Mouse (Mus musculus): ENCODE results near the gene Slc38a2.

The Slc38a2 gene

GRCm38 (mm10) chr15:96695455-96696421 lies 3.8 kb downstream of the Slc38a2 start:
- DNase-seq (ENCODE audit: low spot score in 2 of 2) = peak in 1 of 2 experiments; percentile 52

- DNase-seq (ENCODE audit: low spot score in 2 of 2) = no peak
Measured at GRCm38 (mm10) chr15:96694988-96695387, 4.5 kb downstream of the Slc38a2 start.

- DNase-seq (ENCODE audit: low spot score in 2 of 2) = no peak
Measured at GRCm38 (mm10) chr15:96693688-96694087, 5.8 kb downstream of the Slc38a2 start.

GRCm38 (mm10) chr15:96692401-96692800 lies 7.1 kb downstream of the Slc38a2 start:
- DNase-seq (ENCODE audit: low spot score in 2 of 2) = no peak

GRCm38 (mm10) chr15:96691381-96691780 lies 8.1 kb downstream of the Slc38a2 start:
- DNase-seq (ENCODE audit: low spot score in 2 of 2) = no peak

- no peak for DNase-seq (ENCODE audit: low spot score in 2 of 2)
Measured at GRCm38 (mm10) chr15:96690829-96691228, 8.7 kb downstream of the Slc38a2 start.

- DNase-seq (ENCODE audit: low spot score in 2 of 2) = no peak
Measured at GRCm38 (mm10) chr15:96689919-96690318, 9.6 kb downstream of the Slc38a2 start.

GRCm38 (mm10) chr15:96688784-96689318 lies 10.7 kb downstream of the Slc38a2 start:
- no peak for DNase-seq (ENCODE audit: low spot score in 2 of 2)

GRCm38 (mm10) chr15:96688036-96688435 lies 11.5 kb downstream of the Slc38a2 start:
- DNase-seq (ENCODE audit: low spot score in 2 of 2) = no peak

- DNase-seq (ENCODE audit: low spot score in 2 of 2) = no peak
Measured at GRCm38 (mm10) chr15:96687366-96687765, 12.2 kb downstream of the Slc38a2 start.

- no peak for DNase-seq (ENCODE audit: low spot score in 2 of 2)
Measured at GRCm38 (mm10) chr15:96686201-96687159, 13.1 kb downstream of the Slc38a2 start.

- DNase-seq (ENCODE audit: low spot score in 2 of 2) = no peak
Measured at GRCm38 (mm10) chr15:96685273-96685672, 14.3 kb downstream of the Slc38a2 start.

- peak in 1 of 2 experiments; percentile 41 for DNase-seq (ENCODE audit: low spot score in 2 of 2)
Measured at GRCm38 (mm10) chr15:96684132-96684830, 15.2 kb downstream of the Slc38a2 start.

- DNase-seq (ENCODE audit: low spot score in 2 of 2) = no peak
Measured at GRCm38 (mm10) chr15:96678871-96679773, 20.4 kb downstream of the Slc38a2 start.

GRCm38 (mm10) chr15:96676518-96676917 lies 23.0 kb downstream of the Slc38a2 start:
- no peak for DNase-seq (ENCODE audit: low spot score in 2 of 2)

- DNase-seq (ENCODE audit: low spot score in 2 of 2) = no peak
Measured at GRCm38 (mm10) chr15:96675744-96676143, 23.8 kb downstream of the Slc38a2 start.

- no peak for DNase-seq (ENCODE audit: low spot score in 2 of 2)
Measured at GRCm38 (mm10) chr15:96675055-96675454, 24.5 kb downstream of the Slc38a2 start.

- no peak for DNase-seq (ENCODE audit: low spot score in 2 of 2)
Measured at GRCm38 (mm10) chr15:96674089-96674488, 25.4 kb downstream of the Slc38a2 start.

- DNase-seq (ENCODE audit: low spot score in 2 of 2) = no peak
Measured at GRCm38 (mm10) chr15:96669721-96670120, 29.8 kb downstream of the Slc38a2 start.

- peak; percentile 54 to 79 for DNase-seq (ENCODE audit: low spot score in 2 of 2)
Measured at GRCm38 (mm10) chr15:96666663-96667062, 32.9 kb downstream of the Slc38a2 start.
